Mouse (Mus musculus): ENCODE data around the gene Cfap221.
A peak's percentile ranks its signal among the peaks of the same experiment; 100 is the strongest.

Gene Cfap221

DNA sequence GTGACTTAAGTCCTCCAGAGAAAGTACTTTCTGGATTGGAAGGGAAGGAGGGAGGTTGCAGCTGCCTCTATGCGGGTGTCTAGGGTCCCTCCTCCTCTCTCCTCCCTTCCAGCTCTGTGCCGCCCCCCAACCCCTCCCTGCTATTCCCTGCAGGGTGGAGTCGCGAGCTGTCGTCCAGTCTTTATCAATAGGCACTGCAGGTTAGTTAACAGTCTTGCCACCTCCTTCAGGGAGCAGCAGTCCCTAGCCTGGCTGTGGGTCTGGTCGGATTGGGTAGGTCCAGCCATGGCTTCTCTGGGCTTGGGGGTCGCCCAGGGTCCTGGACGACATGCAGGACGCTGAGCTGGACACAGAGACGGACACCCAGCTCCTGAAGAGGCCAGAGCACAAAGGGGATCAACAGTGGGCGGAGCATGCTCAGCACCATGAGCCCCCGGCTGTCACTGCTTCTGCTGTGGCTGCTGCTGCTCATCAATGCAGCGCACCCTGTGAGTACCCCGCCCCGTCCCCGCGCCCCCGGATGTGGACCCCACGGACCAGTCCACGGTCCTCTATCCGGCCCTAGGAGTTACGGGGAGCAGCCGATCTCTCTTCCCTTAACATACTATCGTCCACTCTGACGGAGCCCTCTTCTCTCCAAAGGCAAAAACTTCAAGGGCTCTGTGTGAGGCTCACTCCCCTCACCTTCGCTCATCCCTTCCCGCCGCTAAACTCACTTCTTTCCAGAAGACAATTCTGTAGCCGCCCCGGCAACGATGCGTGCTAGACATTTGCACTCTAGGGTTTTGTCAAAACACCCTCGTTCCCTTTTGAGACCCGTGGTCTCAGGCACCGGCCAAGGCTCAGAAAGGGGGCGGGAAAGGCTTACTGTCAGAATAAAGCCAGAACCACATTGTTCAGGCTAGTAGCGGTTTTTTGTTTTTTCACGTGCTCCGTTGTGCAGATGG, 10.1 kb upstream of the Cfap221 start, which contains the start of gene Sctr:
Gene Sctr, plus strand, starts transcription at position 51 of the 947 bp plus-strand sequence.
- no peak for DNase-seq (ENCODE audit: low spot score)

DNA sequence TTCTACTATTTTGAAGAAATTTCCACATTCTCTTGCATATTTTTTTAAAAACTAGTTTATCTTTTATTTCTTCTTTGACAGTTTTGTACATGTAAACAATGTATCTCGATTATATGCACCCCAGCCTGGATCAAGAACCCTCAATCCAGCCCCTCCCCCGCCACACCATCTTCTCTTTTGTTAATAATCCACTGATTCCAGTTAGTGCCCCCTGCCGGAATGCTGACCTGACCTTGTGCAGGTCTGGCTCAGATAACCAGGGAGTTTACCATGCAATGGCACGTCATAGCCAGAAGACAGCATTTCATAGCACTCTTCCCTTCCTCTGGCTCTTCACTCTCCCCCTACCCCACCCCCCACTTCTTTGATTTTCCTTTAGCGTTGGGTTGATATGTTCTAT, 610 bp upstream of the Cfap221 start:
- DNase-seq (ENCODE audit: low spot score): no peak

DNA sequence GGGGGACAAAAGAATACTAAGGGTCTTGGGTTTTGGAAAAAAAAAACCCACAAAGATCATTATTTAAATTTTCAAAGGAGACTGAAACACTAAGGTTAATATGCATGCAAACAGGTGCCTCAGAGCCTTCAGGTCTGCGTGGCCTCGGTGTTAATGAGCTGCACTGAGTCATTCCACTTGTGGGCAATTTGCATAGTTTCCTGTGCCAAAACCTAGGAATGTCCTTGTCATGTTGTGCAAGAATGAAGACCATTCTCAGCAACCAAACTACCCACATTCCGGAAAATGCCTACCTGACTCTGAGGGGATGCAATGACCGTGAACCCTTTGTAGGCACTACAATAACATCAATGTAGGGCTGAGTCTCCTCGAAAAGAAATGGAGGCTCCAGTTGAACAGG, 10.5 kb downstream of the Cfap221 start:
- no peak for DNase-seq (ENCODE audit: low spot score)

DNA sequence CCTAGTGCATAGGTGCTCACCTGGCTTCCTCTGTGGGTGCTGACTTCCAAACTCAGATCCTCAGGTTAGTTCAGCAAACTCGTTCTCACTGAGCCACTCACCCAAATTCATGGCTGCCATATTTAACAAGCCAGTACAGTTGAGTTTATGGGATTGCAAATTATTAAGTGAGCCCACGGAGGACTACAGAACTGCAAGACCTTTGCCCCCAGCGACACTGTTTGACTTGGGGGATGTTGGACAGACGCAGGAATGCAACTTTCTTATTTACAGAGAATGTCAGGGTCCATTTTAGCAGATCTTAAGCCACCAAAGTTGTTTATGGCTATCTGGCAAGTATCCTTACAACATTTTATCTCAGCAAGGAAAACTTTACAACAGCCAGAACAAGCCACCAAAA, 21.9 kb downstream of the Cfap221 start:
- DNase-seq (ENCODE audit: low spot score): no peak

DNA sequence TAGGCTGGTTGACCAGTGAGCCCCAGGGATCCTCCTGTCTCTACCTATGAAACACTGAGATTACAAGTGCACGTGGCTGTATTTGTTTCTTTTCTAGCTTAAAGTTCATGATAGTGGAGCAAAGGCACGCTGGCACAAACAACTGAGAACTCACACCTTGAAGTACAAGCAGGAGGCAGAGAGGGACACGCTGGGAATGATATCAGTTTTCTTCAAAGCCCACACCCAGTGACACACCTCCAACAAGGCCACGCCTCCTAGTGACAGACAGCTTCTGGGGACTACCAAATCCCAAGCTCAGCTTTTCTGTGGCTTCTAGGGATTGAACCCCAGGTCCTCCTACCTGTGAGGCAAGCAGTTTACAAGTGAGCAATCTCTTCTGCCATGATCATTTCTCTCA, 23.9 kb downstream of the Cfap221 start:
- no peak for DNase-seq (ENCODE audit: low spot score)

DNA sequence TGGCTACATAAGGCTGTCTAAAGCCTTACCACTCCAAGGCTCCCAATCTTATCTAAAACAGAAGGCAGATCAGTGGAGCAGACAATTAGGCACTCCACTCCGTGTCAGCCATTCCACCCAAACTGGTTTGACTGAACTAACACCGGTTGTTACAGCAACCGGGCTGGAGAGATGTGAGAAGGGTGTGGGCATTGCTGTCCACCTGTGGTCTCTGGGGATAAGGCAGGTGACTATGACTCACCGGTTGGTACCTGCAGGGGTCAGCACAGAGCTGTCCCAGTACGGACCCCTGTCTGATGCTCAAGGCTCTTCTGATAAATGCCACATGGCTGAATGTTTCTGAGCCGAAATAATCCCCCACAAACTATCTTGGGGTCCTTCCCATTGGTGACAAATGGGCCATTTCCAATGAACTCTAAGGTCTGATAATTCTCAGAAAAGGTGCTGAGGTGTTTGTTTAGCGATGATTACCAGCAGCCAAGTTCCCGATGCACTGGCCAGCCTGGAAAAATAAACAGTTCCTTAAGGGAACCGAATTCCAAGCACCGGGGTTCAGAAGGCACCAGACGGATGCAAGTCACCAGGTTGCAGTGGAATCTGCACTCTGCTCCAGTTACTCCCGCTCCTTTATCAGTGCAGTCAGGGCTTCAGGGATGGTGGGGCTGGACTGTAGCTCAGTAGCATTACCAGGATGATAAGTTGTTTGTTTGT, 31.1 kb downstream of the Cfap221 start:
- DNase-seq (ENCODE audit: low spot score): no peak

DNA sequence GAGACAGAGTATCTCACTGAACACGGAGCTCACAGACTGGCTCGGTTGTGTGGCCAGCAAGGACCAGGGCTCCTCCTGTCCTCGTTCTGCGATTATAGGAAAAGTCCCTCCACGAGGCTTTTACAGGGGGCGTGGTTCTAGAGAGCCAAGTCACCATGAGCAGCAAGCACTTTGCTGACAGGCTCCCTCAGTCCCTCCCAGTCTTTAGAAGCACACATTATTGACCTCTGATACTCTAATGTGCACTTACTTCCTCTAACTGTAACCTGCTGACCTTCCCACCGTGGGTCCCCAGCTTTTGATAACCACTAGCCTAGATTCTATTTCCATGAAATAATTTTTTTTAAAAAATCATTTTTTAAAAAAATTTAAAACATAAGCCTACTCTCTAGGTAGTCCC, 37.1 kb downstream of the Cfap221 start:
- DNase-seq (ENCODE audit: low spot score): no peak

DNA sequence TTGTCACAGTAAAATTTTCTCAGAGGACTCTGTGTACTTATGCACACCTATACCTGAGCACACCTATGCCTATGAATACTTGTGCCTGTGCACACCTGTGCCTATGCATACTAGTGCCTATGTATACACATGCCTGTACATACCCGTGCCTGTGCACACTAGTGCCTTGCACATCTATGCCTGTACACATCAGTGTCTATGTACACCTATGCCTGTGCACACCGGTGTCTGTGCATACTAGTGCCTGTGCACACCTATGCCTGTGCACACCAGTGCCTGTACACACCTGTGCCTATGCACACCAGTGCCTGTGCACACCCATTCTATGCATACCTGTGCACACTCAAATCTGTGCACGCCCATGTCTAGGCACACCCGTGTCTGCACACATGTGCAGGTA, 37.6 kb downstream of the Cfap221 start:
- DNase-seq (ENCODE audit: low spot score): no peak

DNA sequence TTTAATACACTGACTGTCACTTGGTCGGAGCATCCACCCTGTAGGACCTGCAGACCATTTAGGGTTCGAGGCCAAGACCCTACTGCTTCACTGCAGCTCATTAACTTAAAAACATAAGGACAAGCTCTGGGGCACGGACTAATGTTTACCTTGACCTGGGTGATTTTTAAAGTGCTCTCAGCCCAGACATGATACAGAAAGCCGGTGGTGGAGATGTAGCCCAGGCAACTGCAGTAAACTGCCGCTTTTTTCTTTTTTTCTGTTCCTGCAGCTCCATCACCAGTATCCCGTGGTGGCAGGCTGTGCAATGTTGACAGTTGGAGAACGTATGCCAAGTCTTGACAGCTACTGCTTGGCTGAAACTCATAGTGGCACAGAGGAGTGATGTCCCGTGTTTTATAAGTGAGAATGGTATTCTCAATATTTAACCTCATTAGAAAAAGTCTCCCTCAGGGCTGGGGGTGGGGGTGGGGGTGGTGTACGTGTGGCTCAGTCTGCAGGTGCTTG, 39.3 kb downstream of the Cfap221 start:
- peak; percentile 40 for DNase-seq (ENCODE audit: low spot score)

DNA sequence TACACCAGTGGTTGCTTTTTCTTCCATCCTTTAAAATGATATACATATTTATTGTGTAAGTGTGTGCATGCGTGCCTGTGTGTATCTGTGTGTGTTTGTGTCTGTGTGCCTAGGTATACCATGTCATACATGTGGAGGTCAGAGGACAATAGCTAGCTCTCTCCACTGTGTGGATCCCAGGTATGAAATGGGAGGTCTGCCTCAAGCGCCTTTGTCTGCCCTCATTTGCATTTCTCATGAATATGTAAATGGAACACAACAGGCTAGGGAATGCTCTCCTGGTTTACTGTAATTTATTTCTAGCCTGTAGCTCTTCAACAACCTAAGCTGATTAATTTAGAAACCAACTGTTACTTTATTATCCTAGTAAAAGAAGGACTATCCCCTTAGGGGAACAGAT, 42.4 kb downstream of the Cfap221 start:
- DNase-seq (ENCODE audit: low spot score): no peak

DNA sequence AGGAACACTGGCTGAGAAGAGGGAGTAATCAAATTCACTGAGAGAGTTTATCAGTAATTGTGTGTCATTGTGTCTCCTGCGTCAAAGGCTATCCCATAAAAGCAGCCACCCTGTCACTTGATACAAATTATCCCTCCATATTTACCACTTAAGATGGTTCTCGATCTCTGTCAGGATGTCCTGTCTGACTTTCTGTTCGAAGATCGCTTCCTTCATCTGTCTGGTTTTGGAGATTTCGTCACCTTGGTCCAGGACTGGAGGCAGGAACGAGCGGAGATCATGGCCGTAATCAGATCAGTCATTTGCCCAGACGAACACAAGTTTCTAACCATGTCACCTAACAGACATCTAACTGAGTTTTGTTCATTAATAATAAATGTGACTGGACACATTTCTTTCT, 43.6 kb downstream of the Cfap221 start:
- DNase-seq (ENCODE audit: low spot score): no peak

DNA sequence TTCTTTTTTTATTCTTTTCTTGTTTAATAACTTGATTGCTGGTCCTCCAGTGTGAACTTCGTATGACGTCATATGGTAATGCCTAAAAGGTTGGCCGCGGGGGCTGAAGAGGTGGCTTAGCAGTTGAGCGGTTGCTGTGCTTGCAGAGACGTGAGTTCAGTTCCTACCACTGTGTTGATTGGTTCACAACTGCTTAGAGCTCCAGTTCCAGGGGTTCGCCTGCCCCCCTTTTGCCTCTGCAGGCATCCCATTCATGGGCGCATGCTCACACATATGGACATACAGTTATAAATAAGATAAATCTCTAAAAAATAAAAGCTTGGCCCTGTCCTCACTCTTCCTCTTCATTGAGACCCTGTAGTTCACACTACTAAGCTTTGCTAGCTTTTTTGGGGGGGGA, 46.9 kb downstream of the Cfap221 start:
- no peak for DNase-seq (ENCODE audit: low spot score)

DNA sequence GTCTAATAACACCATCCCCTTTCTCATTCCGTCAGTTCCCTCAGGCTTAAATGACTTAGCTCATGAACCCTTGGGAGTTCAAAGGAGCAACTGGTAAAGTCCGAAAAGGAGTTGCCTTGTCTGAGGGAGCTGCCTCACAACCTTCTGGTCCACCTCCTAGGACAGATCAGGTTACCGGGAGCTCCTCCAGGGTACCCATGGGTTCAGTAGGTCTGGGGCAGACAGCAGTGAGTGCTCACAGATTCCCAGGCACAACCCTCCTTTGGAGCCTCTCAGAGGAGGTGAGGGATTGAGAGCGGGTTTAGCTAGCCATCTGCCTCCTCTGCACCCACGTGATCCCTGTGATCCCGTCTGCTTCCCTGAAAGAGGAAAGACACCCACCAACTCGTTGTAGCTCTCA, 60.2 kb downstream of the Cfap221 start:
- DNase-seq (ENCODE audit: low spot score): no peak

DNA sequence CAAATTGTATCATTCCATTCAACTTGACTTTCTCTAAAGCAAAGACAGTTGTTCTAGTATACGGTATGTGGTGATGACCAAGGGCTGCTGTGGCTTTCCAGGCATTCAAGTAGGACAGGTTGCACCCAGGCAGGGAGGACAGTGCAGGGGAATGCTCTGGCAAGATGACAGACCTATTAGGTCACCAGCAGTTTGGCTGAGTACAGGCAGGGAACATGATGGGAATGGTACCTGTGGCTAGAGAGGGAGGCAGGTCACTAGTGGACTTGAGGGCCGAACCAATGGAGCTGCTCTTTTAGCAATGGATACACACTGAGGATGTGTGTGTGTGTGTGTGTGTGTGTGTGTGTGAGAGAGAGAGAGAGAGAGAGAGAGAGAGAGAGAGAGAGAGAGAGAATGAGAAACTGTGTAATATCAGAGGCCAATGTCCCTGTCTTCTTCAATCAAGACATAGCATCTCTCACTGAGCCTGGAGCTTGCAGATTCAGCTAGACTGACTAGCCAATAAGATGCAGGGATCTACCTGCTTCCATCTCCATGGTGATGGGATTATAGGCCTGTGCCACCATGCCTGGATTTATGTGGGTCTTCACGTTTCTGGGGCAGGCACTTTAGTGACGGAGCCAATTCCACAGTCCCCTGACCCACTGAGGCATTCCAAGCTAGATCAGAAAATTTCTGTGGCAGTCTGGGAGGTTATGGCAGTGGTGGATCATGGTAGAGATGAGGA, 65.4 kb downstream of the Cfap221 start:
- DNase-seq (ENCODE audit: low spot score): no peak

DNA sequence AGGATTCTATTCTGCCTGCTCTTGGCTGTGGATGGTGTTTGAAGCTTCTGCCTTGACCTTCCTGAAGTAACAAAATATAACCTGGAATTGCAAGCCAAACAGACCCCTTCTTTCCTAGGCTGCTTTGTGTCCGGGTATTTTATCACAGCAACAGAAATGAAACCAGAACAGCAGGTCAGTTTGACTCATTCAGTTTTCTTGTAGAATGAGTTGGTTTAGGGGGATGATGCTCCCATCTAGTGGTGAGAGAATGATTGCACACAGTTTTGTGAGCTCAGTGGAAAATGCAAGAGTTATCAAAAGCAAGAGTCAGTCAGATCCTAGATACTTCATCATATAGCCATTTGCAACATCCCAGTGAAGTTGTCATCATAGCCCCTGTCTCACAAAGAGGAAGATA, 67.3 kb downstream of the Cfap221 start:
- peak; percentile 83 for DNase-seq (ENCODE audit: low spot score)

DNA sequence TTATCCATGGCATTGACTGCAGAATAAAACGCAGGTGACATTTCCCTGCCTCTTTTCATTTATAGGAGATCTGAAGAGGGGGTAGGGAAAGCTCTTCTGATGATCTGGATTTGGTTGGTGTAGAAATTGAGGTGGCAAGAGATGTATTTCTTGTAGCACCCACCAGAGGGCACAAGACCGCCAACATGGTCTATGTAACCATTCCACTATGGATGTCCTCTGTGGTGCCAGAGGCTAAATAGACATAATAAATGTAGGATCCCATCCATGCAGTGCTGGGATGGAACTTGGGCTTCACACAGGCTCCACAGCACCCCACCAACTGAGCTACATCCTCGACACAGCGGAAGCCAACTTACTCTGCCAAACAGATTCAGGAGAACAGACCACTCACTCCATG, 77.7 kb downstream of the Cfap221 start:
- DNase-seq (ENCODE audit: low spot score): peak; percentile 51

DNA sequence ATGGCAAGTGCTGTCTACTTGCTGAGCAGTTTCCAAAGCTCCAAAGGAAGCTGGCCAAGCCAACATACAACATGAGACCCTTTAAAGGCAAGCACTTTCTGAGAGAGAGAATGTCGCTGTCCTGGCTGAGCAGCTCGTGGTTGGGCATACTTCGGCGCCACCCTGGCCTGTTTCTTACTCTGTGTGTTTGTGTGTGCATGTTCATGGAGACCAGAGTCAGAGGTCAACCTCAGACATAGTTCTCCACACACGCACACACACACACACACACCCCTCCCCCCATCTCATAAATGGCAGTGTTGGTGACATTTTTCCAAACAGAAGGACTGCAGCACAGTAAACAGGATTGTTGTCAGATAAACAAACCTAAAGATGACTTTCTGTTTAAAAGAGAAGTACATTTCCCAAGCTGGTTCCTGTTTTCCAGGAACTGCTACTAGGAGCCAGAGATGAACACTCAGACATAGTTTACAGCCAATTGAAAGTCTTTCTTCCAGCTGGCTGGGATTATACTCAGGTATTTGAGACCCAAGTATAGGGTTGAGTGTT, 80.1 kb downstream of the Cfap221 start:
- no peak for DNase-seq (ENCODE audit: low spot score)

DNA sequence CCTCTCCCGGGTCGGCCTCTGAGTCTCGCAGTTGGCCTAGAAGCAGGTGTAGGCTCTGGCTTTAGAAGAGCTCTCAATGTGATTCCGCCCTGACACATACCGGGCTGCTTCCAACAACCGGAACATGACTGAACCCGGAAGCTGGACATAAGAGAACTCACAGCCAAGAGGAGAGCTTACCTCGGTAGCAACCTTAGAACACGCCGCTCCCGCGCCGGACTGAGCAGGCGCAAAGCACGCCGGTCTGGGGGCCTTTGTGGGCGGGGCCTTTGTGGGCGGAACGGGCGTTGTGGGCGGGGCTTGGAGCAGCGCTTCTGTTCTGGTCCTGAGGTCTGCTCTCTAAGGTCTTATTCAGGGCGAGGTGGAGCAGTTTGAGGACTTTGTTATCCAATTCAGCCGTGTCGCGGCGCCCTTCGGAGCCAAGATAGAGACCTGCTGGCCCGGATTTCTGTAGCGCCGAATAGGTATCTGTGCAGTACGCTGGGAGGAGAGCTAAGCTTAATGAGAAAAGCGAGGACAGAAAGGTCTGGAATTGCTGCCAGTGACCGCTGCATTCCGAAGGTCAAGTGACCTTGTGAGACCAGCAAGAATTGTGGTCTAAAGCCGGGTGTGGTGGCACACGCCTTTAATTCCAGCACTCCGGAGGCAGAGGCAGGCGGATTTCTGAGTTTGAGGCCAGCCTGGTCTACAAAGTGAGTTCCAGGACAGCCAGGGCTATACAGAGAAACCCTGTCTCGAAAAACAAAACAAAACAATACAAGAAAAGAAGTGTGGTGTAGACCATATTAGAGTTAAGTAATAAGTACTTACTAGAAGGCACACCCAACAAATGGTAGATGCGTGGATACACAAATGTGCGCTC, 83.8 kb downstream of the Cfap221 start, which contains the start of gene Tmem177:
Gene Tmem177, minus strand, starts transcription at position 256 of the 862 bp plus-strand sequence.
- DNase-seq (ENCODE audit: low spot score): peak; percentile 87

DNA sequence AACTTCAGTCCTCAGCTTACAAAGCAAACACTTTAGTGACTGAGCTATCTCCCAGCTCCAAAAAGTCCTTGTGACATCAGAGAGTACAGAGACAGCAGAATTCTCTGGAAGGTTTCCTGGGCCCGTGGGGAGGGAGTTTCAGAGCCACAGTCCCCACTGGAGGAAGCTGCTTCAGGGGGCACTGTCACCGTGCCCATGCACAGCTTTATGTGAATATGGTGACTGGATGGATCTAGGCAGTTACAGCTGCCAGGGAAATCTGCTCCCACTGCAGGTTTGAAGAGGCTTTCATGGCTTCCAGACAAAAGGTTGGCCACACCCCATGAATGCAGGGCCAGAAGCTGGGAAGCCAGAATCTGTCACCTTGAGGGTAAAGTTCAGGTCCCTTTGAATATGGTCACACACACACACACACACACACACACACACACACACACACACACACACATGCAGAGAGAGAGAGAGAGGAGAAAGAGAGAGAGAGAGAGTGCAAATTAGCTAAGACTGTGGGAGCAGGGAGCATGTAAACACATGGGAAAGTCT, 89.8 kb downstream of the Cfap221 start:
- DNase-seq (ENCODE audit: low spot score): peak; percentile 46

DNA sequence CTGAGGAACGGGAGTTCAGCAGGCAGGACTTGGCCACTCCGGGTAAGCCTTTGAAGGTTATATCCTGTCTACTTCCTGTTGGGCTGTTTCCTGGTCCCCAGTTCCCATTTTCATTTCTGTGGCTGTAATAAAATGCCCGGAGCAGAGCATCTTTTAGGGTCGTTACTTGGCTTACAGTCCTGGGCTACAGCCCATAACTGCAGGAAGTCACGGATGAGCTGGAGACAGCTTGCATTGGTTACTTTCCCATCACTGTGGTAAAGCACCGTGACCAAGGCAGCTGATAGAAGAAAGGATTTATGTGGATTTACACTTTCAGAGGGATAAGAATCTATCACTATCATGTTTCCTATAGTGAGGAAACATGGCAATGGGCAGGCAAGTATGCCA, 93.8 kb downstream of the Cfap221 start:
- no peak for DNase-seq (ENCODE audit: low spot score)

Data from adipocyte (in vitro differentiated cells).